Mouse (Mus musculus) liver, embryonic 16.5 days (tissue): ENCODE measurements around the gene Myh7b. TPM values are rescaled to one million over a fixed set of nuclear protein-coding genes. Genes with fewer than 3 reads are reported as not detected.

ENCODE experiments used
- ATAC-seq: fragments of 200-750 bp; cut with Nextera tagmentation; 2 replicates; pipeline ENCODE4 v1.8.0; 2017; ENCODE audit warnings: low read depth, mild to moderate bottlenecking, moderate number of reproducible peaks, moderate library complexity
- H3K27ac ChIP-seq: fragments of 300-500 bp; sonication (generic); 2 replicates; pipeline ENCODE4 v1.5.1; 2014; ENCODE audit warnings: mild to moderate bottlenecking, low read length
- H3K27me3 ChIP-seq: fragments of 300-500 bp; sonication (generic); 2 replicates; pipeline ENCODE4 v1.6.1; 2014; ENCODE audit warnings: low read depth, low read length, mixed read lengths; ENCODE audit not compliant: control insufficient read depth, insufficient read depth
- H3K36me3 ChIP-seq: fragments of 300-500 bp; sonication (generic); 2 replicates; pipeline ENCODE4 v1.6.1; 2014; ENCODE audit warnings: mild to moderate bottlenecking; ENCODE audit not compliant: control insufficient read depth, insufficient read depth
- H3K4me1 ChIP-seq: fragments of 300-500 bp; sonication (generic); 2 replicates; pipeline ENCODE4 v1.6.1; 2014; ENCODE audit warnings: low read depth, low read length, mixed read lengths; ENCODE audit not compliant: control insufficient read depth
- H3K4me2 ChIP-seq: fragments of 300-500 bp; sonication (generic); 2 replicates; pipeline ENCODE4 v1.6.1; 2014; ENCODE audit warnings: low read depth, low read length, mixed read lengths
- H3K4me3 ChIP-seq: fragments of 300-500 bp; sonication (generic); 2 replicates; pipeline ENCODE4 v1.5.1; 2014; ENCODE audit warnings: low read depth, mild to moderate bottlenecking, low read length
- H3K9ac ChIP-seq: fragments of 300-500 bp; sonication (generic); 2 replicates; pipeline ENCODE4 v1.6.1; 2014; ENCODE audit warnings: low read depth, low read length
- H3K9me3 ChIP-seq: fragments of 300-500 bp; sonication (generic); replicated peaks from 2 replicates; pipeline ENCODE4 v1.6.1; 2016; ENCODE audit warnings: low read length; ENCODE audit not compliant: control insufficient read depth
- WGBS: fragments of 180-500 bp; shearing (Covaris S2); extraction: QIAGEN DNeasy Blood & Tissue Kit; methylation state at CpG from one replicate; pipeline ENCODE4 v1.1.7; 2014; ENCODE audit not compliant: insufficient replicate concordance; 5-methylcytosine and 5-hydroxymethylcytosine counted together
- polyA plus RNA-seq: library from polyadenylated mRNA; unstranded; fragments of >200 nt; fragmentation: Nextera tagmentation; extraction: Ambion mirVana; gene quantifications from 2 replicates; pipeline ENCODE4 v1.2.1, GENCODE M21; 2015

The Myh7b gene
- polyA plus RNA-seq, 1 experiment from 2014 or later: 0.94 TPM

DNA sequence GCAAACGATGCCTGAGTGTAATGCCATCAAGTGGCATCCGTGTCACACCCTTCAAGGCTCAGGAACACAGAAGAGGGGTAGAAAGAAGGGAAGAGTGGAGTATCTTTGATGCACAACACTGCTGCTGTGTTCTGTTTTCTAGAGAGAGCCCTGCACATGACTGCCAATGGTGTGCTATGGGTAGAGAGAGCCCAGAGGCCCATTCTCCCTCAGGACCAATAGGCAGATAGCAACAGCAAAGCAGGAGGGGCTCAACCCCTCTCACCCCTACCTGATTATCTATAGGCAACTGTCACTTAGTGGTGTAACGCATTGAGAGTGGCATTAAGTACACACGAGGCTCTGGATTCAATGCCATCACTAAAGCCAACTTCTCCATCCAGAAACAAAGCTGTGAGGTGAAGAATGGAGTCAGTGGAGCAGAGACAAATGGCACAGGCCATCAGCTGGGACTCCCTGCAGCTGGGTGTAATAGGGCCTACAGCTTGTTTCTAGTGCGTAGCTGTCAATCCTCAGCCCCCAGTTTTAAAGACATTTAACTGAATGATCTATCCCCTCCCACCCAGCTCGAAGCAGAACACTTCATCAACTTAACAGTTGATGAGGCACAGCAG is 44.9 kb downstream of the Myh7b start:
- Histone ChIP-seq H3K4me3 (no peak overlapping the region), H3K27me3 (no peaks in the 10 kb centered on the region), H3K27ac (no peak overlapping the region), H3K36me3 (peaks cover 37% of the 10 kb centered on the region), H3K4me1 (no peaks in the 10 kb centered on the region), H3K9ac (no peak overlapping the region), H3K4me2 (no peak overlapping the region), H3K9me3 (no peaks in the 10 kb centered on the region)
- WGBS: 79% methylated on average over 6 of the region's 6 CpGs
- no peak for ATAC-seq

DNA sequence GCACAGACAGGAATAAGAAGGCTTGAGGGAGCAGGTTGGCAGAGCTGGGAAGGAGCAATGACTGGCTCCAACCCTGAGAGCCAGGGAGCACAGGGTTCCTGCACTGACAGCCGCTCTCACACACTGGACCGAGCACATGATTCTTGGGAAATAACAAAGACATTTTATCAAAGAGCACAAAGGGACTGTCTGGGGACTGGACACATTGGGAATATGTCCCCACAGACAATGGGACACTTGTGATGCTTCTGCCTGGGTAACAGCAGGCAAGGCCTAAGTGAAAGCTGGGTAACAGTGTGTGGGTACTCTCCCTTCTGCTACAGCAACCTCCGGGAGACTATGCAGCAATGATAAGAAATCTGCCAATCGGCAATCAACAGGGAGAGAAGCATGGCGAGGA is 51.4 kb downstream of the Myh7b start:
- H3K27ac ChIP-seq: no peak overlapping the region
- H3K4me1 ChIP-seq: no peaks in the 10 kb centered on the region
- no peak overlapping the region for H3K4me3 ChIP-seq
- no peak for ATAC-seq
- H3K9me3 ChIP-seq: no peaks in the 10 kb centered on the region
- H3K36me3 ChIP-seq: peaks cover 35% of the 10 kb centered on the region
- WGBS: 84% methylated on average over 5 of the region's 5 CpGs
- H3K9ac ChIP-seq: no peak overlapping the region
- no peaks in the 10 kb centered on the region for H3K27me3 ChIP-seq
- H3K4me2 ChIP-seq: no peak overlapping the region

DNA sequence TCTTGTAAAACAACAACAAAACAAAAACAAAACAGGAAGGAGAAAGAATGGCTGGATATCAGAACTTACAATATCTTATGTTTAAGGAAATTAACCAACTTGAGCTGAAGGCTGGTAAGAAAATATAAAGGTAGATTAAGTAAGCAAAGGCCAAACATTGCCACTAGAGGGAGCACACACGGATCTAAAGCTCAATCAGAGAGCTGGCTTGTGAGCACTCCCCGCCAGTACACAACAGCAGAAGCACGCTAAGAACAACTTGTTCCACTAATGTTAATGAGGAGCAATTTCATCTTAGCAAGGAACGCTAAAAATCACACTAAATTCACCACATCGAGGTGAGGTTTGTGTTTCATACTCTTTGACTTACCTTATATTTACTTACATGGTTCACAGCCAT is 52.1 kb downstream of the Myh7b start:
- Histone ChIP-seq H3K36me3 (peaks cover 33% of the 10 kb centered on the region), H3K4me2 (no peak overlapping the region), H3K9me3 (no peaks in the 10 kb centered on the region), H3K9ac (no peak overlapping the region), H3K4me3 (no peak overlapping the region), H3K27me3 (no peaks in the 10 kb centered on the region), H3K27ac (no peak overlapping the region), H3K4me1 (no peaks in the 10 kb centered on the region)
- ATAC-seq: no peak
- WGBS: 26% methylated on average over 5 of the region's 5 CpGs

DNA sequence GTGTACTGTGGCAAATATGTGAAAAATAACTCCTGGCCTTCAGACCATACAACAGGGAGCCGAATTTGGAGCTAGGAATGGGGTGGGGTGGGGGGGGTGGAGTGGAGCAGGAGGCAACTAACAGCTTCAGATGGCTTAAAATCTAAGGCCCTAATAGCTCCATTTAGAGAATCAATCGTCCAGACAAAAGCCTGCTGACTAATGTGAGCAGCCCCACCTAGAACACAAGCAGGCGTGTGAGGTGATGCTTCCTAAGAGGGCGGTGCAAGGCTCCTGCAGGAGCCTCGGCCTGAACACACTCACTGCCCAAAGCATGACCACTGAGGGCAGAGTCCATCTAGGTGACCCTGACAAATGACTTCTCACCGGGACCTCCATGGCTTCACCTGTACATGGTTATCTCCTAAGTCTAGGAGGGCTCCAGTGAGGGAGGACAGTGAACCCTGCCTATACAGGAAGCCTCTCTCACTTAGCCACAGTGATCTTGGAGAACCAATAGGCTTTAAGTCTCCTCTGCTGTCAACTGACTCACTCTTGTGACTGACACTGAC is 53.0 kb downstream of the Myh7b start:
- Histone ChIP-seq H3K36me3 (peaks cover 30% of the 10 kb centered on the region), H3K4me3 (no peak overlapping the region), H3K9ac (no peak overlapping the region), H3K27me3 (no peaks in the 10 kb centered on the region), H3K4me2 (no peak overlapping the region), H3K9me3 (no peaks in the 10 kb centered on the region), H3K27ac (no peak overlapping the region), H3K4me1 (no peaks in the 10 kb centered on the region)
- no peak for ATAC-seq
- WGBS: 79% methylated on average over 6 of the region's 6 CpGs

DNA sequence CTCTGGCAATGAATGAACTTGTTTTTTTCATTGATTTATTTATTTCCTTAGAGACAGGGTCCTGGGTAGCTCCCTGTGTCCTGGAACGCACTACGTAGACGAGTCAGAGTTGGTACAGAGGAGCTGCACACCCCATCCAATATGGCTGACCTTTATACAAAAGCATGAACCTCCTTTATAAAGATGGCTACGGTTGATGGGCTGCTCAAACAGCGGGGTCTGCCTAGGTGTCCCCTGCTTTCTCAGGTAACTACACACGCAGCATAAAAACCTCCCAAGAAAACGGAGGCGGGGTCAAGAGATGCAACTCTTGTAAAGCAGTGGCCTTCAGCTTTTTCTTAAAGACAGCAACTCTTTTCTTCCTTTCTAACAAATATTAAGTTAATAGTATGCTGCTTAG is 56.9 kb downstream of the Myh7b start:
- Histone ChIP-seq H3K4me3 (no peak overlapping the region), H3K9me3 (no peaks in the 10 kb centered on the region), H3K27me3 (no peaks in the 10 kb centered on the region), H3K4me2 (no peak overlapping the region), H3K4me1 (no peaks in the 10 kb centered on the region), H3K27ac (no peak overlapping the region), H3K36me3 (peaks cover 24% of the 10 kb centered on the region), H3K9ac (no peak overlapping the region)
- 85% methylated on average over 8 of the region's 8 CpGs for WGBS
- no peak for ATAC-seq

DNA sequence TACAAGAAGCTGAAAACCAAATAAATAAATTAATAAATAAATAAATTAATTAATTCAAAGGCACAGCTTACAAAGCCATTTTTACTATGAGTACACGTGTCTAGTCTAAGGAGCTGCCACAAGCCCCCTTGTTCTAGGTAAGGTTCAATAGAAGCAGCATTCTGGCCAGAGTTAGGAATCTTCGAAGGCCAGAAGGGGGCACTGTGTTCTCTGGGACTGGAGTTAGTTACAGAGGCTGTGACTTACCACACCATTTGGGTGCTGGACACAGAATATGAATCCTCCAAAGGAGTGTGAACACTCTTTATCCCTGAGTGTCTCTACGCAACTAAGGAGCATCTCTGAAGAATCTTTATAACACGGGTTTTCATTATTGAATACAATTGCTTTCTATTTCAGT is 57.4 kb downstream of the Myh7b start:
- Histone ChIP-seq H3K4me2 (no peak overlapping the region), H3K27ac (no peak overlapping the region), H3K4me1 (no peaks in the 10 kb centered on the region), H3K9me3 (no peaks in the 10 kb centered on the region), H3K36me3 (peaks cover 24% of the 10 kb centered on the region), H3K4me3 (no peak overlapping the region), H3K9ac (no peak overlapping the region), H3K27me3 (no peaks in the 10 kb centered on the region)
- 75% methylated on average over 4 of the region's 4 CpGs for WGBS
- ATAC-seq: no peak

DNA sequence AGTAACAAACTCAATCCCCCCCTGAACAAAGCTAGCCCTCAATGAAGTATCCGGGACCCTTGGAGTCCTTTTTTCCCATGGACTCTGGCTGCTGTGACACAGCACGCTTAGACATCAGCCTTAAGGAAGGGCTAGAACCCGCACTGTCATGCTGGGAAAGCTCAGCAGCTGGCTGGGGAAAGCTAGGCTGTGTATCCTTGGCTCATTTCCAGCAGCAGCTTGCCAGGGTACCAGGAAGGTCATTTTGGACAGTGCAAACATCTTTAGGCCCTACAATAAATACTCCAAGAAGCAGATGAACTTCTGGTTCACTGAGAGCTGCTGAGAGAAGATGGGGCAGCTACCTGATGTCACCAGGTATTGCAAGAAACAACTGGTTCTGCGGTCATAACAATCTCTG is 60.2 kb downstream of the Myh7b start:
- ATAC-seq: no peak
- 79% methylated on average over 4 of the region's 4 CpGs for WGBS
- no peak overlapping the region for H3K27ac ChIP-seq
- H3K4me2 ChIP-seq: no peak overlapping the region
- H3K36me3 ChIP-seq: peaks cover 9% of the 10 kb centered on the region
- no peaks in the 10 kb centered on the region for H3K27me3 ChIP-seq
- H3K4me1 ChIP-seq: no peaks in the 10 kb centered on the region
- no peak overlapping the region for H3K9ac ChIP-seq
- no peak overlapping the region for H3K4me3 ChIP-seq
- no peaks in the 10 kb centered on the region for H3K9me3 ChIP-seq

DNA sequence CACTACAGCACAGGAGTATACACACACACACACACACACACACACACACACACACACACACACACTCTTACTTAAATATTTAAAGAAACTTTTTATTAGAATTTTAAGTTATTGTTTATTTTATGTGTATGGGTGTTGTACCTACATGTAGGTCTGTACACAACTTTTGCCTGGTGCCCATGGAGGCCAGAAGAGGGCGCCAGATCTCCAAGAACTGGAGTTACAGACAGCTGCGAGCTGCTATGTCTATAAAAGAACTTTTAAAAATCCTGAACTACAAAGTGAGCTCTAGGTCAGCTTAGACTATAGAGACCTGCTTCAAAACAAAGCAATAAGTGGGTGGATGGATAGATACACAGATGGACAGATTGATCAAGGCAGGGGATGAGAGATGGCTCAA is 62.5 kb downstream of the Myh7b start:
- no peak overlapping the region for H3K4me3 ChIP-seq

DNA sequence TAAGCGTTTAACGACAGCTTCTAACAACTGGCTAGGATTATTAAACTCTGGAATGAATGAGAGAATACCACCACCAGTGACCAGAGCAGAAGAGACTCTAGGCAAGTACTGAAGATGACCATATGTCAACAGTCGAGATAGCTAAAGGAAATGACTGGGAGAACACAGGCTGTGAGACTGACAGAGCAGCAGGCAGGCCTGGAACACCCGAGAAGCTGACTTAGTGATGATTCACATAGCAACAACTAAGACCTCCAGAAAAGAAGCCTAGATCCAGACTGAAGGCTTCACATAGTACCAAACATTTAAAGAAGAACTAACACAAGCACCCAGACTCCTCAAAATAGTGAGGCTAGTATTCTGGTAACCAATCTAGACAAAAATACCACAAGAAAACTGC is 64.1 kb downstream of the Myh7b start:
- Histone ChIP-seq H3K4me2 (no peak overlapping the region), H3K27ac (no peak overlapping the region), H3K4me1 (no peaks in the 10 kb centered on the region), H3K36me3 (peaks cover 7% of the 10 kb centered on the region), H3K9ac (no peak overlapping the region), H3K9me3 (no peaks in the 10 kb centered on the region), H3K4me3 (no peak overlapping the region), H3K27me3 (no peaks in the 10 kb centered on the region)
- no peak for ATAC-seq
- WGBS: 51% methylated on average over 4 of the region's 4 CpGs

More for the DNA sequence above, 62.5 kb downstream of the Myh7b start:
- ATAC-seq: 0 out of 2 replicates have a peak, but pooled peaks have one; percentile 21
- Histone ChIP-seq H3K27me3 (no peaks in the 10 kb centered on the region), H3K36me3 (peaks cover 7% of the 10 kb centered on the region), H3K4me1 (no peaks in the 10 kb centered on the region), H3K4me2 (no peak overlapping the region), H3K9me3 (no peaks in the 10 kb centered on the region), H3K9ac (no peak overlapping the region), H3K27ac (no peak overlapping the region)
- 14% methylated on average over 2 of the region's 2 CpGs for WGBS
